Mouse (Mus musculus) heart, embryonic 16.5 days (tissue): Measurements from ENCODE around the gene Aknad1. TPM values are rescaled to one million over a fixed set of nuclear protein-coding genes. Genes with fewer than 3 reads are reported as not detected.

ENCODE experiments used
- ATAC-seq: fragments of 200-750 bp; cut with Nextera tagmentation; replicated peaks from 2 replicates; pipeline ENCODE4 v1.8.0; 2017; ENCODE audit warnings: moderate number of reproducible peaks; ENCODE audit not compliant: insufficient read depth, low FRiP score; ENCODE audit errors: extremely low read depth
- H3K27ac ChIP-seq: fragments of 300-500 bp; sonication (generic); 2 replicates; pipeline ENCODE4 v1.5.1; 2014; ENCODE audit warnings: mild to moderate bottlenecking, low read length, control low read depth, moderate library complexity
- H3K27me3 ChIP-seq: fragments of 300-500 bp; sonication (generic); 2 replicates; pipeline ENCODE4 v1.6.1; 2014; ENCODE audit warnings: low read length, mixed read lengths; ENCODE audit not compliant: control insufficient read depth, insufficient read depth
- H3K36me3 ChIP-seq: fragments of 300-500 bp; sonication (generic); 2 replicates; pipeline ENCODE4 v1.6.1; 2014; ENCODE audit not compliant: control insufficient read depth, insufficient read depth
- H3K4me1 ChIP-seq: fragments of 300-500 bp; sonication (generic); 2 replicates; pipeline ENCODE4 v1.6.1; 2014; ENCODE audit warnings: low read length, mixed read lengths; ENCODE audit not compliant: control insufficient read depth, insufficient read depth
- H3K4me2 ChIP-seq: fragments of 300-500 bp; sonication (generic); 2 replicates; pipeline ENCODE4 v1.6.1; 2014; ENCODE audit warnings: low read depth, mild to moderate bottlenecking, control low read depth, low read length
- H3K4me3 ChIP-seq: fragments of 300-500 bp; sonication (generic); 2 replicates; pipeline ENCODE4 v1.5.1; 2014; ENCODE audit warnings: mild to moderate bottlenecking, control low read depth, low read length
- H3K9ac ChIP-seq: fragments of 300-500 bp; sonication (generic); 2 replicates; pipeline ENCODE4 v1.6.1; 2014; ENCODE audit warnings: low read length, control low read depth
- H3K9me3 ChIP-seq: fragments of 300-500 bp; sonication (generic); replicated peaks from 2 replicates; pipeline ENCODE4 v1.6.1; 2016; ENCODE audit warnings: low read length; ENCODE audit not compliant: control insufficient read depth
- WGBS: fragments of 180-500 bp; shearing (Covaris S2); extraction: QIAGEN DNeasy Blood & Tissue Kit; methylation state at CpG from one replicate; pipeline ENCODE4 v1.1.7; 2014; 5-methylcytosine and 5-hydroxymethylcytosine counted together
- polyA plus RNA-seq: library from polyadenylated mRNA; unstranded; fragments of >200 nt; fragmentation: Nextera tagmentation; extraction: Ambion mirVana; gene quantifications from 2 replicates; pipeline ENCODE4 v1.2.1, GENCODE M21; 2015

Gene Aknad1
- polyA plus RNA-seq, 1 experiment from 2014 or later, result not detected

GRCm38 (mm10) chr3:108714837-108715236 lies 24.6 kb upstream of the Aknad1 start:
- no peak overlapping the region for H3K4me2 ChIP-seq
- H3K36me3 ChIP-seq, result no peaks in the 10 kb centered on the region
- no peak overlapping the region for H3K9ac ChIP-seq
- 80% methylated on average over 4 of the region's 4 CpGs for WGBS
- H3K27me3 ChIP-seq, result no peaks in the 10 kb centered on the region
- no peak for ATAC-seq
- no peak overlapping the region for H3K27ac ChIP-seq
- H3K4me1 ChIP-seq, result 0 out of 2 replicates have a peak, but pooled peaks cover 6% of the 10 kb centered on the region
- no peaks in the 10 kb centered on the region for H3K9me3 ChIP-seq
- H3K4me3 ChIP-seq, result no peak overlapping the region

GRCm38 (mm10) chr3:108717896-108718502 lies 21.5 kb upstream of the Aknad1 start:
- H3K9ac ChIP-seq, result no peak overlapping the region
- no peak for ATAC-seq
- no peak overlapping the region for H3K27ac ChIP-seq
- H3K4me2 ChIP-seq, result no peak overlapping the region
- H3K9me3 ChIP-seq, result no peaks in the 10 kb centered on the region
- no peak overlapping the region for H3K4me3 ChIP-seq
- H3K36me3 ChIP-seq, result no peaks in the 10 kb centered on the region
- peaks cover 20% of the 10 kb centered on the region; the same call in 1 of the 2 replicates for H3K4me1 ChIP-seq
- no peaks in the 10 kb centered on the region for H3K27me3 ChIP-seq
- 87% methylated on average over 3 of the region's 3 CpGs for WGBS

GRCm38 (mm10) chr3:108719357-108719756 lies 20.1 kb upstream of the Aknad1 start:
- peaks cover 17% of the 10 kb centered on the region; the same call in 1 of the 2 replicates for H3K4me1 ChIP-seq
- no peaks in the 10 kb centered on the region for H3K27me3 ChIP-seq
- no peak overlapping the region for H3K9ac ChIP-seq
- H3K4me2 ChIP-seq, result no peak overlapping the region
- ATAC-seq, result no peak
- no peak overlapping the region for H3K27ac ChIP-seq
- H3K9me3 ChIP-seq, result no peaks in the 10 kb centered on the region
- WGBS, result 74% methylated on average over 2 of the region's 2 CpGs
- H3K4me3 ChIP-seq, result no peak overlapping the region
- H3K36me3 ChIP-seq, result no peaks in the 10 kb centered on the region

GRCm38 (mm10) chr3:108719761-108720160 lies 19.7 kb upstream of the Aknad1 start:
- Histone ChIP-seq H3K9ac (no peak overlapping the region), H3K27me3 (no peaks in the 10 kb centered on the region), H3K4me2 (no peak overlapping the region), H3K27ac (no peak overlapping the region), H3K4me3 (no peak overlapping the region), H3K4me1 (peaks cover 17% of the 10 kb centered on the region; the same call in 1 of the 2 replicates), H3K36me3 (no peaks in the 10 kb centered on the region), H3K9me3 (no peaks in the 10 kb centered on the region)
- ATAC-seq, result no peak
- WGBS, result 76% methylated on average over 3 of the region's 3 CpGs

GRCm38 (mm10) chr3:108721076-108721991 lies 18.1 kb upstream of the Aknad1 start:
- peak overlapping the region; percentile 86 for H3K4me2 ChIP-seq
- H3K9ac ChIP-seq, result peak overlapping the region; percentile 92
- 1% methylated on average over 44 of the region's 44 CpGs for WGBS
- H3K4me1 ChIP-seq, result peaks cover 17% of the 10 kb centered on the region; the same call in 1 of the 2 replicates
- H3K27me3 ChIP-seq, result no peaks in the 10 kb centered on the region
- H3K4me3 ChIP-seq, result peak overlapping the region; percentile 83
- peak overlapping the region; percentile 86 for H3K27ac ChIP-seq
- no peaks in the 10 kb centered on the region for H3K36me3 ChIP-seq
- ATAC-seq, result peak; percentile 15
- H3K9me3 ChIP-seq, result no peaks in the 10 kb centered on the region

GRCm38 (mm10) chr3:108722036-108722872 lies 17.2 kb upstream of the Aknad1 start, which contains the start of gene Gpsm2:
Gene Gpsm2, minus strand, starts transcription at chr3:108722309.
- 4% methylated on average over 53 of the region's 53 CpGs for WGBS
- Histone ChIP-seq H3K4me2 (peak within 1 kb of the TSS; percentile 86), H3K27ac (peak within 1 kb of the TSS; percentile 86), H3K9ac (peak within 1 kb of the TSS; percentile 92), H3K27me3 (no peaks in the 10 kb centered on the region), H3K9me3 (no peaks in the 10 kb centered on the region), H3K36me3 (no peaks in the 10 kb centered on the region), H3K4me3 (peak within 1 kb of the TSS; percentile 83), H3K4me1 (peaks cover 17% of the 10 kb centered on the region; the same call in 1 of the 2 replicates)
- peak; percentile 98 for ATAC-seq

GRCm38 (mm10) chr3:108726413-108726812 lies 13.0 kb upstream of the Aknad1 start:
- 81% methylated on average over 7 of the region's 7 CpGs for WGBS
- Histone ChIP-seq H3K4me1 (peaks cover 6% of the 10 kb centered on the region; the same call in 1 of the 2 replicates), H3K9me3 (no peaks in the 10 kb centered on the region), H3K36me3 (no peaks in the 10 kb centered on the region), H3K4me3 (no peak overlapping the region), H3K27ac (no peak overlapping the region), H3K27me3 (no peaks in the 10 kb centered on the region), H3K4me2 (no peak overlapping the region), H3K9ac (no peak overlapping the region)
- ATAC-seq, result no peak

GRCm38 (mm10) chr3:108727344-108727743 lies 12.1 kb upstream of the Aknad1 start:
- Histone ChIP-seq H3K9me3 (no peaks in the 10 kb centered on the region), H3K4me3 (no peak overlapping the region), H3K4me1 (peaks cover 6% of the 10 kb centered on the region; the same call in 1 of the 2 replicates), H3K9ac (no peak overlapping the region), H3K4me2 (no peak overlapping the region), H3K36me3 (no peaks in the 10 kb centered on the region), H3K27ac (no peak overlapping the region), H3K27me3 (no peaks in the 10 kb centered on the region)
- ATAC-seq, result no peak
